Mouse (Mus musculus): ENCODE measurements around the gene Casz1.

GRCm38 (mm10) chr4:148908214-148908681 lies 104.0 kb downstream of the Casz1 start:
- TF ChIP-seq GATA1 (IDR thresholded peaks at IDR 0.05; ENCODE audit: low read length) = no peak
- TF ChIP-seq TAL1 (IDR thresholded peaks at IDR 0.05; ENCODE audit: low read length) = no peak
